Mouse (Mus musculus): Measurements from ENCODE around the gene Dnah8.
"Not testable (repeated sequence)": the region's sequence is repeated elsewhere in the genome, so short reads cannot be mapped to it uniquely, and the experiment has no call there.

Dnah8 gene

GRCm38 (mm10) chr17:30609305-30609979, 14.7 kb upstream of the Dnah8 start:
- DNase-seq (ENCODE audit: low read depth, low spot score) = peak; percentile 85

- DNase-seq (ENCODE audit: low read depth, low spot score) = no peak
These were observed 14.2 kb upstream of the Dnah8 start for GRCm38 (mm10) chr17:30609980-30610307.

GRCm38 (mm10) chr17:30610739-30611138, 13.4 kb upstream of the Dnah8 start:
- DNase-seq (ENCODE audit: low read depth, low spot score) = no peak

GRCm38 (mm10) chr17:30611221-30612074, 12.7 kb upstream of the Dnah8 start:
- no peak for DNase-seq (ENCODE audit: low read depth, low spot score)

DNA sequence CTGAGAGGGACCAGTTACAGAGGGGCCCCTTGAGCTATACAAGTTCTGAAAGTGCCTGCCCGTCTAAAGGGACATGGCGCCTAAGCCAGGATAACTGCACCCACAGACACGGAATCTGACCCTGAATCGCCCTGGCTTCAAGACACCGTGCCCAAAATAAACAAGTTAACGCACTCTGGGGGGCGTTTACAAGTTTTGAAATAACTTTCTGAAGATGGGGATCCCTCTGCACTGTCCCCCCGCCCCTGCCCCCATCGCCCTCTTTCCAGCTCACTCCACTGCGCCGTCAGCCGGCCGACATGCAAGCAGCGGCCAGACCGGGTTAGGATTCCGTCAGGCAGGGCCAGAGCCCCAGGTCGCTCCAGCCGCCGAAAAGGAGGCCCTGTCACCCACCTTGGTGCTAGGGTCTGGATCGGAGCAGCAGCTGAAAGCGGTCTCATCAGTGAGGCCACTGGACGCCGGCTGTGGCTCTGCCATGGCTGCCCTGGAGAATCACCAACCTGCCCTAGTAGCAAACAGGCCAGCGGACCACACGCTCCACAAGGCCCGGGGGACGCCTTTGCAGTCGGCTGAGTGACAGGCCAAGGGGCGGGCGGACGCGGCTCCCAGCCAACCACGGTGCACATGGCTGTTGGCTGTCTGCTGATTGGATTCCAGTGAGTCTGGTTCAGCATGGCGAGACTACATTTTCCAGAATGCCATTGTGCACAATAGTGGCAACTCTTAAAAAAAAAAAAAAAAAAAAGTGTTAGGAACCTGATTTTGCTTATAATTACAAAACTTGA, 11.9 kb upstream of the Dnah8 start:
- peak; percentile 100 for DNase-seq (ENCODE audit: low read depth, low spot score)

- DNase-seq (ENCODE audit: low read depth, low spot score) = no peak
These were observed 10.8 kb upstream of the Dnah8 start for GRCm38 (mm10) chr17:30613350-30613749.

- no peak for DNase-seq (ENCODE audit: low read depth, low spot score)
These were observed 8.0 kb upstream of the Dnah8 start for GRCm38 (mm10) chr17:30616203-30616602.

GRCm38 (mm10) chr17:30618136-30618891, 5.8 kb upstream of the Dnah8 start:
- DNase-seq (ENCODE audit: low read depth, low spot score) = no peak

GRCm38 (mm10) chr17:30619153-30619552, 5.0 kb upstream of the Dnah8 start:
- DNase-seq (ENCODE audit: low read depth, low spot score) = no peak

GRCm38 (mm10) chr17:30620548-30620947, 3.6 kb upstream of the Dnah8 start:
- no peak for DNase-seq (ENCODE audit: low read depth, low spot score)

- DNase-seq (ENCODE audit: low read depth, low spot score) = no peak
These were observed 2.7 kb upstream of the Dnah8 start for GRCm38 (mm10) chr17:30621450-30621849.

GRCm38 (mm10) chr17:30623200-30623599, 954 bp upstream of the Dnah8 start:
- DNase-seq (ENCODE audit: low read depth, low spot score) = no peak

- not testable (repeated sequence) for DNase-seq (ENCODE audit: low read depth, low spot score)
These were observed 2.6 kb downstream of the Dnah8 start, which contains the start of gene Glo1 for GRCm38 (mm10) chr17:30626719-30627118. Gene Glo1 (minus strand): TSS chr17:30626871.

- no peak for DNase-seq (ENCODE audit: low read depth, low spot score)
These were observed 11.2 kb downstream of the Dnah8 start for GRCm38 (mm10) chr17:30635367-30635766.

GRCm38 (mm10) chr17:30637714-30638113, 13.6 kb downstream of the Dnah8 start:
- no peak for DNase-seq (ENCODE audit: low read depth, low spot score)

DNA sequence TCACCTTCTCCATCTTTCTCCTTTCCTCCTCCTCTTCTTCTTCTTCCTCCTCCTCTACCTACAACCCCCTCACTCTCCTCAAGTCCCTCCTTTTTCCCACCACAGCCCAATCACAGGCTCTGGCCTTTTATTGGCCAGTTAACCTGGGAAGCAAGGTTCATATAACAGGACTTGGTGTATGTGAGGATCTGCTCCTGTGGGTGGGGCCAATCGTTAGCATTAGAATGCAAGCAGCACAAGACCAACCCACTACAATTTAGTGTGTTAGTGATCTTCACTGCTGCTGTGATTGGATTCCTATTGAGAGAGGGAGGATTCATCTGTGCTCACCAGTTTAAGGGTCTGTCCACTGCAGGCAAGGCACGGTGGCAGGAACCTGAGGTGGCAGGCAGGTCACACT, 14.8 kb downstream of the Dnah8 start:
- no peak for DNase-seq (ENCODE audit: low read depth, low spot score)

DNA sequence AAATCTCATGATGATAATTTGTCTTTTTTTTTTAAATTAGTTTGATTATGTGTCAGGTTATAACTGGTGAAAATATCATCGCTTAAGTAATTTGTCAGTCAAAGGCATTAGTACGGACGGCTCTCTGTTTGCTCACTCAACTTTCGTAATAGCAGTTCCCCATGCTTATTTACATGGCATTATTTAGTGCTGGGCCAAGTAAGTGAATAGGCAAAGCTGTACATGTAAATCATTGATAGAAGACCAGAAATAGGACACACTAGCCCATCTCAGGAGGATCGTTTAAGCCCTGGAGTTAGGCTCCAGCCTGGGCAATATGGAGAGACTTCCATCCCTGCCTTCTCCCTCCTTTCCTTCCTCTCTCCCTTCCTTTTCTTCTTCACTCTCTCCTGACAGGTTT, 16.7 kb downstream of the Dnah8 start:
- no peak for DNase-seq (ENCODE audit: low read depth, low spot score)

DNA sequence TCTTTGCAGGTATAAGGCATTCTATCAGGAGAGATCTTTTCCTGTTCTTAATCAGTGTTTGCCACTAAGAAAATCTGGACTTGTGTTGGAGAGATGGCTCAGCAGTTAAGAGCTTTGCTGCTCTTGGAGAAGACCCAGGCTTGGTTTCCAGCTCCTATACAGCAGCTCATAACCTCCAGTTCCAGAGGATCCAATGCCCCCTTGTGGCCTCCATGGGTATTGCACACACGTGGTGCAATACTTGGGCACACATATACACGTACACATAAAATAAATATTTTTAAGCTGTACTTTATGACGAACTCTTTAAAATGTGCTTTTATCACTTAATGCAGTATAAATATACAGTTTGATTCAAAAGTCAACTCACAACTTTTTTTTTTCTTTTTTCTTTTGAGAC, 24.6 kb downstream of the Dnah8 start:
- peak; percentile 11 for DNase-seq (ENCODE audit: low read depth, low spot score)

- DNase-seq (ENCODE audit: low read depth, low spot score) = peak; percentile 22
These were observed 28.9 kb downstream of the Dnah8 start for GRCm38 (mm10) chr17:30653010-30653409.

- DNase-seq (ENCODE audit: low read depth, low spot score) = no peak
These were observed 33.5 kb downstream of the Dnah8 start for GRCm38 (mm10) chr17:30657530-30658151.

DNA sequence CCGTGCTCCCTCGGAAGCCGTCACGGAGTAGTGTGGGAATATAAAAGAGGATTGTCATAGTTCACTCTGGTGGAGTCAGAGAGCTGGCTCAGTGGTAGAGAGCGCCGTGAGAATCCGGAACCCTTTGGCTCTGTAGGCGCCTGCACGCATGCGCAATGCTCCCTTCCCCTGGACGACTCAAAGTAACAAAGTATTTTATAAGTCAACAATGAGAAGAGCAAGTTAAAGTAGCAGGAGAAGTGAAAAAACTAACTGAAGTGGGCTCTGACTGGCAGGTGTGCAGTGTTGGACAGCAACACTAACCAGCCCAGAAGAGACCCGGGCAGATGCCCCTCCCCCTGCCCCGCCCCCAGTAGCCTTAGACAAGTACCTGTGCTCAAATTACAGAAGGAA, 34.0 kb downstream of the Dnah8 start:
- DNase-seq (ENCODE audit: low read depth, low spot score) = no peak
